Mouse (Mus musculus): ENCODE measurements around the gene Ms4a4d.

The Ms4a4d gene

DNA sequence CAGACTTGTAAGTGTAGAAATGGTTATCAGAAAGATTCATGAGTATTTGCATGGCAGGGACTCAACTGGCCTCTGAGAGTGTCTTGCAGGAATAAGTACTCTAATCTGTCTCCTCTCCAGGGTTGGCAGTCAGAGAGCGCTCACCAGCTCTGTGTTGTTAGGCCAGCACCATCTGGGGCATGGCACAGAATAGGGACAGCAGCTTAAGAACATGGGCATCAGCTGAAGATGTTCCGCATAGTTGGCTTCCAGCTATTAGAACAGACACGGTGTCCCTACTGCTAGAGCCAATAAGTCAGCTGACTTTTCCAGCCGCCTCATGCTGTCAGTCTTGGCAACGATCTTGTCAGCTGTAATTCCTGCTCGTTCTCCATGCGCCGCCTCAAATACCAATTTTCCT, 38.4 kb downstream of the Ms4a4d start:
- DNase-seq (ENCODE audit: low spot score in 2 of 2): no peak

DNA sequence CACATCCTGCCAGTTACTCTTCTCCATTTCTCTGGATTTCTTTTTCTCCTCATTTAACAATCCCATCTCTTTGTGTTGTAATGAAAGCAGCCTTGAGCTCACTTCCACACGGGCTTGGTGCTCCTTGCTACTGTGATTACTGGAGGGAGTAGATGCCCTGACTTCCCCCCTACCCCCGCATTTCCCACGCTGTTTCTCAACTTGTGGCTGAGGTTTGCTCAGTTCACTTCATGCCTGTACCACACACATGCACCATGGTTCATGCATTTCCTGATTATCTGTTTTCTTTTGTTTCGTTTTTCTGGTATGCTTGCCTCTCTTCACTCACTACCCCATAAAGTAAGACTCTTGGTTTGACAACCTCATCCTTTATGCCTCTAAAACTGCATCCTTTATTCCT, 52.6 kb downstream of the Ms4a4d start:
- peak; percentile 25 to 35 for DNase-seq (ENCODE audit: low spot score in 2 of 2)

DNA sequence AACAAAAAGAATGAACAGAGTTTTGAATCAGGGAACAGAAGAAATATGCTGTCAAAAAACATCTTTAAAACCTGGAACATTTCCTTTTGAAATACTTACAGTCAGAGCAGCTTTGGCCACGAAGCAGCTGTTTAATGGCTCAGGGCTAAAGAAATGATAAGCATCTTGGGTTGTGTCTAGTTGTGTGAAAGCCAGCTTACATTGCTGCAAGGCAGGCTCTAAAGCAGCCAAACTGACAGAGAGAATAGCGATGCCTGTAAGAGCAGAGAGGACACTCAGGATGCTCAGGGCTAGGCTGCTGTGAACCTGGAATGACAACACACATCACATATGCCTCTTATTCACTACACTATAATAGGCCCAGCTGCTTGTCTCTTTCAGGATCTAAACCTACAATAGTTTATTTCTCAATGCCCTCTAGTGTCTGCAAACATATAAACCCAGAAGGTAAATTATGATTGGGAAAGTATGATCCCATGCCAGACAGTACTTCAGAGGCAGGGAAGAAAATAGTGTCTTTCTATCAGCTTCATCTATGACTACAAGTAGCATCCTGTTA, 53.4 kb downstream of the Ms4a4d start:
- no peak for DNase-seq (ENCODE audit: low spot score in 2 of 2)

DNA sequence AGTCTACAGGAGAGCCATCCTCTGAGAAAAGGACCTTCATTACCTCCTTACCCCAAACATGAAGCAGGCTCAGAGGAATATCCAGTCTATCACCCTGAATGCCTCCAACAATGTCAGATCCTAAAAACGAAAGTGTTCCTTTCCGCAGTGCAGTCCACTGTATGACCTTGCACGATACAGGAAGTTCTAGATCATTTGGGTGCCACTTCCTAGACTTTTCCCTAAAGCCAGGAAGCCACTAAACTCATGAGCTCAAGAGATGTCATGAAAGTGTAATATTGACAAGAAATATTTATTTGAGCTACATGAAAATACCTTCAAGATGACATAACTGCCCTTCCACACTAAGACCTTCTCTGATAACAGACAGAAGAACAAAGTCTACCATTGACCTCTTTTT, 64.7 kb downstream of the Ms4a4d start:
- DNase-seq (ENCODE audit: low spot score in 2 of 2): no peak

DNA sequence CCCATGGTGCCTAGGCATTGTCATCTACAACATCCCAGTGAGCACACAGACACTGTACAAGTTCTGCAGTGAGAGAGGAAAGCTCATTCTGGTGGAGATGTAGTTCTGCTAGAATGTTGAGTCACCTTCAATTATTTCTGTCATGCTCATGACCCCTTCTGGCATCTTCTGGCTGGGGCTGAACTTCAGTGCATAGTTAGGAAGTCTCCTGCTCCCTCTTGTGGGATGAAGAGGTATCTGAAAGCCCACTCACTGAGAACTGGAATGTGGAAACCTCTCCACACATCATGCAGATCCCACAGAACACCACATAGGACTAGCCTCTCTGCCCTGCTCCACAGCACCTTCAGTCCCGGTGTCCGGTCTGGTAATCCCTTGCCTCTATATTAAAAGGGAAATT, 65.4 kb downstream of the Ms4a4d start:
- DNase-seq (ENCODE audit: low spot score in 2 of 2): peak; percentile 47 to 66

DNA sequence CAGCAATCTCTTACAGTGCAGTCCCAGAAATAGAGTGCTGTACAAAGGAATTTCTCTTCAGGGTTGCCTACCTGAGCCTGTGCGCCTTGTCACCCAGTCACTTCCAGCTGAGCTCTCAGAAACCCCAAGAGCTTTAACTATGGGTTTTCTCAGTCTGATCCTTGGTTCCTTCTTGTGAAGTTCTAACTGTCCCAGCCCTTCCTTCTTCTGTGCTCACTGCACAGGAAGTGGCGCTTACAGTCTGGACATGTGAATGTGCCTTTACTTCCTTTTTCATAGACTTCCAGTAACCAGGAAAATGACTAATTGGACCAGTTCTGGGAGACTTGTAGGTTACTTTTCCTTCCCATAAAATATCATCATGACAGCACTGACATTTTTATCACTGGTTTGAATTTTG, 68.0 kb downstream of the Ms4a4d start, which contains the start of gene Ms4a6d:
Gene Ms4a6d, minus strand, starts transcription at position 247 of the 400 bp plus-strand sequence.
- no peak for DNase-seq (ENCODE audit: low spot score in 2 of 2)
